Mouse (Mus musculus): ENCODE data around the gene Zfx. TPM values are rescaled to one million over a fixed set of nuclear protein-coding genes. Genes with fewer than 3 reads are reported as not detected.

The Zfx gene
- polyA plus RNA-seq, 1 experiment from 2014 or later, result 25.0 TPM

- WGBS, result 29% methylated on average over 3 of the region's 3 CpGs
- Histone ChIP-seq H3K9me3 (ENCODE audit: control insufficient read depth, low read length) (no peaks in the 10 kb centered on the region), H3K4me3 (ENCODE audit: low read depth, low read length) (no peak overlapping the region), H3K4me1 (ENCODE audit: control insufficient read depth, insufficient read depth, low read length) (no peaks in the 10 kb centered on the region), H3K27ac (ENCODE audit: low read depth, low read length) (no peak overlapping the region), H3K9ac (replicated peaks; ENCODE audit: low read depth, low read length) (no peak overlapping the region), H3K36me3 (ENCODE audit: control insufficient read depth, insufficient read depth, low read length) (no peaks in the 10 kb centered on the region), H3K4me2 (ENCODE audit: low read depth, low read length) (no peak overlapping the region), H3K27me3 (ENCODE audit: control insufficient read depth, insufficient read depth, low read length) (no peaks in the 10 kb centered on the region)
- ATAC-seq (ENCODE audit: low read depth), result no peak
These were observed 10.0 kb upstream of the Zfx start for GRCm38 (mm10) chrX:94133551-94133950.

- H3K9me3 ChIP-seq (ENCODE audit: control insufficient read depth, low read length), result no peaks in the 10 kb centered on the region
- H3K36me3 ChIP-seq (ENCODE audit: control insufficient read depth, insufficient read depth, low read length), result no peaks in the 10 kb centered on the region
- H3K27me3 ChIP-seq (ENCODE audit: control insufficient read depth, insufficient read depth, low read length), result no peaks in the 10 kb centered on the region
- H3K4me2 ChIP-seq (ENCODE audit: low read depth, low read length), result no peak overlapping the region
- H3K4me3 ChIP-seq (ENCODE audit: low read depth, low read length), result no peak overlapping the region
- no peaks in the 10 kb centered on the region for H3K4me1 ChIP-seq (ENCODE audit: control insufficient read depth, insufficient read depth, low read length)
- no peak for ATAC-seq (ENCODE audit: low read depth)
- 77% methylated on average over 3 of the region's 3 CpGs for WGBS
- no peak overlapping the region for H3K27ac ChIP-seq (ENCODE audit: low read depth, low read length)
- no peak overlapping the region for H3K9ac ChIP-seq (replicated peaks; ENCODE audit: low read depth, low read length)
These were observed 8.7 kb upstream of the Zfx start for GRCm38 (mm10) chrX:94132239-94132638.

GRCm38 (mm10) chrX:94129712-94130111 lies 6.2 kb upstream of the Zfx start:
- Histone ChIP-seq H3K9me3 (ENCODE audit: control insufficient read depth, low read length) (no peaks in the 10 kb centered on the region), H3K36me3 (ENCODE audit: control insufficient read depth, insufficient read depth, low read length) (no peaks in the 10 kb centered on the region), H3K9ac (replicated peaks; ENCODE audit: low read depth, low read length) (no peak overlapping the region), H3K4me3 (ENCODE audit: low read depth, low read length) (no peak overlapping the region), H3K27me3 (ENCODE audit: control insufficient read depth, insufficient read depth, low read length) (0 out of 2 replicates have a peak, but pooled peaks cover 3% of the 10 kb centered on the region), H3K4me1 (ENCODE audit: control insufficient read depth, insufficient read depth, low read length) (no peaks in the 10 kb centered on the region), H3K4me2 (ENCODE audit: low read depth, low read length) (no peak overlapping the region), H3K27ac (ENCODE audit: low read depth, low read length) (no peak overlapping the region)
- WGBS, result 89% methylated on average over 4 of the region's 4 CpGs
- no peak for ATAC-seq (ENCODE audit: low read depth)

- H3K9ac ChIP-seq (replicated peaks; ENCODE audit: low read depth, low read length), result no peak overlapping the region
- H3K27me3 ChIP-seq (ENCODE audit: control insufficient read depth, insufficient read depth, low read length), result 0 out of 2 replicates have a peak, but pooled peaks cover 3% of the 10 kb centered on the region
- no peaks in the 10 kb centered on the region for H3K9me3 ChIP-seq (ENCODE audit: control insufficient read depth, low read length)
- H3K36me3 ChIP-seq (ENCODE audit: control insufficient read depth, insufficient read depth, low read length), result no peaks in the 10 kb centered on the region
- ATAC-seq (ENCODE audit: low read depth), result no peak
- WGBS, result 86% methylated on average over 2 of the region's 2 CpGs
- no peaks in the 10 kb centered on the region for H3K4me1 ChIP-seq (ENCODE audit: control insufficient read depth, insufficient read depth, low read length)
- H3K27ac ChIP-seq (ENCODE audit: low read depth, low read length), result no peak overlapping the region
- H3K4me2 ChIP-seq (ENCODE audit: low read depth, low read length), result no peak overlapping the region
- H3K4me3 ChIP-seq (ENCODE audit: low read depth, low read length), result no peak overlapping the region
These were observed 2.4 kb upstream of the Zfx start for GRCm38 (mm10) chrX:94125950-94126349.

- Histone ChIP-seq H3K4me2 (ENCODE audit: low read depth, low read length) (peak overlapping the region; percentile 43; the same call in 1 of the 2 replicates), H3K9ac (replicated peaks; ENCODE audit: low read depth, low read length) (peak overlapping the region; percentile 83), H3K4me3 (ENCODE audit: low read depth, low read length) (peak overlapping the region; percentile 53), H3K9me3 (ENCODE audit: control insufficient read depth, low read length) (no peaks in the 10 kb centered on the region), H3K27me3 (ENCODE audit: control insufficient read depth, insufficient read depth, low read length) (0 out of 2 replicates have a peak, but pooled peaks cover 3% of the 10 kb centered on the region), H3K36me3 (ENCODE audit: control insufficient read depth, insufficient read depth, low read length) (no peaks in the 10 kb centered on the region), H3K27ac (ENCODE audit: low read depth, low read length) (peak overlapping the region; percentile 99), H3K4me1 (ENCODE audit: control insufficient read depth, insufficient read depth, low read length) (0 out of 2 replicates have a peak, but pooled peaks cover 4% of the 10 kb centered on the region)
- ATAC-seq (ENCODE audit: low read depth), result peak; percentile 67
- 30% methylated on average over 20 of the region's 53 CpGs for WGBS
These were observed 818 bp downstream of the Zfx start for GRCm38 (mm10) chrX:94122709-94123058.

- Histone ChIP-seq H3K36me3 (ENCODE audit: control insufficient read depth, insufficient read depth, low read length) (no peaks in the 10 kb centered on the region), H3K9ac (replicated peaks; ENCODE audit: low read depth, low read length) (peak overlapping the region; percentile 83), H3K27ac (ENCODE audit: low read depth, low read length) (peak overlapping the region; percentile 99), H3K4me3 (ENCODE audit: low read depth, low read length) (peak overlapping the region; percentile 53), H3K4me2 (ENCODE audit: low read depth, low read length) (peak overlapping the region; percentile 59), H3K9me3 (ENCODE audit: control insufficient read depth, low read length) (no peaks in the 10 kb centered on the region), H3K27me3 (ENCODE audit: control insufficient read depth, insufficient read depth, low read length) (0 out of 2 replicates have a peak, but pooled peaks cover 3% of the 10 kb centered on the region), H3K4me1 (ENCODE audit: control insufficient read depth, insufficient read depth, low read length) (0 out of 2 replicates have a peak, but pooled peaks cover 4% of the 10 kb centered on the region)
- ATAC-seq (ENCODE audit: low read depth), result peak; percentile 90
- WGBS, result 16% methylated on average over 49 of the region's 65 CpGs
These were observed 1.4 kb downstream of the Zfx start for GRCm38 (mm10) chrX:94121866-94122708.

- Histone ChIP-seq H3K27ac (ENCODE audit: low read depth, low read length) (no peak overlapping the region), H3K4me2 (ENCODE audit: low read depth, low read length) (peak overlapping the region; percentile 59), H3K36me3 (ENCODE audit: control insufficient read depth, insufficient read depth, low read length) (no peaks in the 10 kb centered on the region), H3K9me3 (ENCODE audit: control insufficient read depth, low read length) (no peaks in the 10 kb centered on the region), H3K4me1 (ENCODE audit: control insufficient read depth, insufficient read depth, low read length) (0 out of 2 replicates have a peak, but pooled peaks cover 4% of the 10 kb centered on the region), H3K27me3 (ENCODE audit: control insufficient read depth, insufficient read depth, low read length) (0 out of 2 replicates have a peak, but pooled peaks cover 3% of the 10 kb centered on the region), H3K9ac (replicated peaks; ENCODE audit: low read depth, low read length) (peak overlapping the region; percentile 83; the same call in 1 of the 2 replicates), H3K4me3 (ENCODE audit: low read depth, low read length) (peak overlapping the region; percentile 53)
- no peak for ATAC-seq (ENCODE audit: low read depth)
- WGBS, result 17% methylated on average over 24 of the region's 24 CpGs
These were observed 2.2 kb downstream of the Zfx start for GRCm38 (mm10) chrX:94121161-94121856.

GRCm38 (mm10) chrX:94118350-94118749 lies 5.2 kb downstream of the Zfx start:
- Histone ChIP-seq H3K36me3 (ENCODE audit: control insufficient read depth, insufficient read depth, low read length) (no peaks in the 10 kb centered on the region), H3K27me3 (ENCODE audit: control insufficient read depth, insufficient read depth, low read length) (no peaks in the 10 kb centered on the region), H3K4me2 (ENCODE audit: low read depth, low read length) (no peak overlapping the region), H3K9ac (replicated peaks; ENCODE audit: low read depth, low read length) (no peak overlapping the region), H3K4me3 (ENCODE audit: low read depth, low read length) (no peak overlapping the region), H3K27ac (ENCODE audit: low read depth, low read length) (no peak overlapping the region), H3K9me3 (ENCODE audit: control insufficient read depth, low read length) (no peaks in the 10 kb centered on the region), H3K4me1 (ENCODE audit: control insufficient read depth, insufficient read depth, low read length) (0 out of 2 replicates have a peak, but pooled peaks cover 4% of the 10 kb centered on the region)
- ATAC-seq (ENCODE audit: low read depth), result no peak

- no peak overlapping the region for H3K9ac ChIP-seq (replicated peaks; ENCODE audit: low read depth, low read length)
- H3K27me3 ChIP-seq (ENCODE audit: control insufficient read depth, insufficient read depth, low read length), result no peaks in the 10 kb centered on the region
- WGBS, result 84% methylated on average over 6 of the region's 6 CpGs
- no peak overlapping the region for H3K4me2 ChIP-seq (ENCODE audit: low read depth, low read length)
- H3K27ac ChIP-seq (ENCODE audit: low read depth, low read length), result no peak overlapping the region
- H3K9me3 ChIP-seq (ENCODE audit: control insufficient read depth, low read length), result no peaks in the 10 kb centered on the region
- ATAC-seq (ENCODE audit: low read depth), result no peak
- no peak overlapping the region for H3K4me3 ChIP-seq (ENCODE audit: low read depth, low read length)
- H3K4me1 ChIP-seq (ENCODE audit: control insufficient read depth, insufficient read depth, low read length), result 0 out of 2 replicates have a peak, but pooled peaks cover 4% of the 10 kb centered on the region
- no peaks in the 10 kb centered on the region for H3K36me3 ChIP-seq (ENCODE audit: control insufficient read depth, insufficient read depth, low read length)
These were observed 7.6 kb downstream of the Zfx start for GRCm38 (mm10) chrX:94115882-94116281.

All from neural tube, embryonic 14.5 days (tissue).